Mouse (Mus musculus) erythroblast, embryonic 14.5 days (primary cell): ENCODE measurements around the gene Rgl3.

Source experiments
- GATA1 ChIP-seq: IDR thresholded peaks from 2 replicates; pipeline ENCODE4 v1.6.1; 2012; ENCODE audit warnings: low read length, inconsistent platforms, mixed read lengths
- TAL1 ChIP-seq: IDR thresholded peaks from 3 replicates; pipeline ENCODE4 v1.6.1; 2012; ENCODE audit warnings: low read length, inconsistent platforms, mixed read lengths

DNA sequence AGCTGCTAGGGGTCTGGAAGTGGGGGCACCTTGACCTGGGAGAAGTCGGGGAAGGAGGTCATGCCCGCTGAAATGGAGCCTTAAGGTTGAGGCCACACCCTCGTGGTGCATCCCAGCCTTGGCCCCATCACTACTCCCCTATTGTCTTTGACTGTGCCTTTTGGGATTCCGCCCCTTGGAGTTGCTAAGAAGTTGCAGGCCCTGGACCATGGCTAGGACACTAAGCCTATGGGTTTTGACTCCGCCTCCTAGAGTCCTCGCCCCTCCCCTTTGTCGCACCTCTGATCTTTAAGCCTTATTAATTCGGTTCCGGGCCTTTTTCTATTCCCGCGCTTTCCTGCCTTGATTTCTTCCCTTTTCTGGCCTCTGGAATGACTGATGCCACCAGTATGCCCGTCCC, 45.6 kb downstream of the Rgl3 start:
- no peak for TF ChIP-seq TAL1
- TF ChIP-seq GATA1, result no peak
